Mouse (Mus musculus): ENCODE results near the gene Chat. TPM values are rescaled to one million over a fixed set of nuclear protein-coding genes. Genes with fewer than 3 reads are reported as not detected.
"Not testable (repeated sequence)": the region's sequence is repeated elsewhere in the genome, so short reads cannot be mapped to it uniquely, and the experiment has no call there.

Chat gene
- polyA plus RNA-seq, 3 experiments from 2014 or later, result not detected

DNA sequence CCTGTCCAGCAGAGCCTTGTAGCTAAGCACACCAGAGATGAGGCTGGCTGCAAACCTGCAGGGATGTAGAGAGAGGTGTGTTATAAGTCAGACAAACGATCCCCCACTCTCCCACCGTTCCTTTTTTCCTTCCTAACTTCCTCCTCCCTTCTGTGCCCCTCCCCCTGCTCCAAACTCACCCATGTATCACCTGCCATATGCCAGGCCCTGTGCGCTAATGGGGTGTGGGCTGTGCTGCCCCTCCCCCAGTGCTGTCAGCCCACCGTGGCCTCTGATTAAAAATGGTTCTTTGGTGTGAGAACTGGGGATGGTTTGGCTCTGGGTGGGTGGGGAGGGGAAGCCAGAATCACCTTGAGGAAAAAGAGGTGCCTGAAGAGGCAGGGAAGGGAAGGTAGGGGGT is 13.2 kb downstream of the Chat start:
- ATAC-seq, result no peak

DNA sequence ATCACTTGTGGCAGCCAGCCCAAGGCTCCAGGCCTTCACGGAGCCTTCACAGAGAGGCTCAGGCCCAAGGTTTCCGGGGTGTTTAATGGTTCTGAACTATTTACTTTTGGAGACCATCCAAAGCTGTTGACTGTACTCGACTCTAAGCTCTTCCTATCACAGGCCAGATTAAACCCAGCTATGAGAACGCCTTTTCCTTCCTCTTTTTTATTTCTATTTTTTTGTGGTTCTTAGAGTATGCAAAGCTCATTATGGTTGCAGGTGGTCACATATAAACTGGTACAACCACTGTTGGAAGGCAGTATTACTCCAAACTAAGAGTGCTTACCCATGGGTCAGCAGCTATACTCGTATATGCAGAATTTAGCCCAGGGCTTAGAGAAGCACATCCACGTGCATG is 18.8 kb downstream of the Chat start:
- ATAC-seq, result no peak

DNA sequence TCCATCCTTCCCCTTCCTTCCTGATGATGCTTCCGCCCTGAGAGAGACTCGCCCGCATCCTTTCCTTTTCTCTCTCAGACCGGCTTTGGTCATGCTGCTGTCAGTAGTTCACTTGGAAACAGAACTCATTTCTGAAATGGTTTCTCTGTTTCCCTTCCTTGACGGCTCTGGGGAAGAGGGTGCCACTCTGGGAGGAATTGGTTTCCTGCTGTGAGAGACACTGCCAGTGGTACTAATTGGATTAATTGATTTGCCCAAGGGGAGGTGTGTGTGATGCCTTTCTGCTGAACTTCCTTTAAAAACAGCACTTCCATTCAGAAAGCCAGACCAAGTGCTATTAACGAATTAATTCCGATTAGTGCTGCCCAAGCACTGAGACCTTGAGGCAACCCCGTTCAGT is 22.3 kb downstream of the Chat start:
- no peak for ATAC-seq

DNA sequence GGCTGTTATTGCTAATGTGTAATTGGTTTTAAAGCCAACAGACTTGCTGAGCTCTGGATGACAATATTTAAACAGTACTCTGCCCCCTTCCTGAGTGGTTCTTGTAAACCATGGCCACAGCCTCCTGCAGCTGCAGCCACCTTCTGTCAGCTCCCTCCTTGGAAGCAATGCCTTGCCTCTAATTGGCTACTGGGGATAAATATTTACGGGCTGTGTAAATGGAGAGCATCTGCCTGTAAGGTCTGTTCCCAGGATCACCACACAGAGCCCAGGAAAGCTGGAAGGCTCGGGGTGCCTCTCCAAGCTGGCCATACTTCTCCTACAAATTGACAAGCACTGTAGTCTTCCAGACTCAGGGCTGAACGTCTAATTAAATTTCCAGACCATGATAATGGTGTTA is 26.0 kb downstream of the Chat start:
- no peak for ATAC-seq

DNA sequence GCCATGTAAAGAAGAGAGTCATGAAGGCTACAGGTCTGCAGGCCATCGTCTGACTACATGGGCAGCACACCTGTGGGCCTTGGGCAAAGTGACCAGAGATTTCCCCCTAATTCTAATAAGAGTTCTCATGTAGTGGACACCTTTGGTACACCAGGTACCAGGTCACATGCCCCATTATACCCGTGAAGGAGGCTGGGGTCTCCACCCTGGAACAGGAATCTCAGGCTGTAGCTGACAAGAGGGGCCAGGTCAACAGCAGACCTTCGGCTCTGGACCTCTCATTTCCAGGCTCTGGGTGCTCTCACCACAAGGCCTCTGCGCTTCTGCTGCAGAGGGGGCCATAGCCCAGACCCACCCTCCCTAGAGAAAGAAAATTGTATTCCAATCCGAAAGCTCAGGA is 26.5 kb downstream of the Chat start:
- ATAC-seq, result no peak

DNA sequence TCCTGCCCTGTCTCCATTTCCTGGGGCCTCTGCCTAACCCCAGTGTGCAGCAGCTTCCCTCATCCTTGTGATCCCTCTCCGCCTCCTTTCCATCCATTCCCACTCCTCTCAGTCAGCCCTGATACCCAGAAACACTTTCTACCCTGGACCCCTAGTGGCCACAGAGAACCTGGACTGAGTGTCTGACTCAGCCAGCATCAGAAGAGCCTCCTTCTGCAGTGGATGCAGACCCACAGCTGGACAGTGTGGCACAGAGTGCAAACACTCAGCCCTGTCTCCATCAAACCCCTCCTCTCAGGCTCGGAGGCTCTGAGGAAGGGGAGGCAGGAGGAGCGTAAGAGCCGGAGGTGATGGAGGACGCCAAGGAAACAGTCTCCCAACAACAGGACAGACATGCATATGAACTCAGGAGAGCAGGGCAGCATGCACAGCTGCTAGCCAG is 28.4 kb downstream of the Chat start:
- ATAC-seq, result no peak

DNA sequence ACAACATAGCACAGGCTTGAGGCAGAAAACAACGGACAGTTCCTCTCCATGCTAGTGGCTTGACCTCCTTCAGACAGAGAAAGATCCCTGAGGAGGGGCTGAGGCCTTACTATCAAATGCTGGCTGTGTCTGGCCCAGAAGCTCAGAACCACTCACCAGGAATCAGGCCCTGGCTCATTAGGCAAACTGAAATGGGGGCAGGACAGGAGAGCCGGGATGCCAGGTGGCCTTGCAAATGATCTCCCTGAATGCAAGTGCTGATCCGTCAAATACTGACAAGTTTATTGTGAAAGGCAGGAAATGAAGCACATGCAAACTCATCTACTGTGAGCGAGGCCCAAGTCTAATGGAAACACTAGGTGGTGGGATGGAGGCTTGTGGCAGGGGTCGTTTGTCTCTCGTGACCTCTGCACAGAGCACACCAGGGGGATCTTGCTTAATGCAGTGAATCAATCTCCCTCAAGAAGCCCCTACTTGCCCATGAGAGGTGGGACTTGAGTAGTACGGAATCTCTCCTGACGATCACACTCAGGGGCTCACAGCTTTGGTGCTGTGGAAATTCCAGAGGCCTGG is 36.7 kb downstream of the Chat start:
- no peak for ATAC-seq

DNA sequence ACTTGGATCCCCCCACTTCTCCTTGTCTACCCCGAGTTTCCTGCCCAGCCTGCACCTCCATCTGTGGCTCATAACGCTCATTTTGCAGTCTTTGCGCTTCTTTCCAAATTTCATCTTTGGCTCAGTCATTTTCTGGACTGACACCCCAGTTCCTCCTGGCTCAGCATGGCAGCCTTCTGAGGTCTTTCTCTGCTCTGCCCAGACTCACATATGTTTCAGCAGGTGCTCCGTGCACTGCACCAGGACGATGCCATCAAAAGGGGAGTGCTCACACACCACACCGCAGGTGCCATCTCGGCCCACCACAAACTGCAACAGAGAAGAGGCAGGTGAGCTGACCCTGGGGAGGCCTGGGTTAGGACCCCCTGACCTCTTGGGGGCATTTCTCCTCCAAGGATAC is 41.8 kb downstream of the Chat start:
- no peak for ATAC-seq

DNA sequence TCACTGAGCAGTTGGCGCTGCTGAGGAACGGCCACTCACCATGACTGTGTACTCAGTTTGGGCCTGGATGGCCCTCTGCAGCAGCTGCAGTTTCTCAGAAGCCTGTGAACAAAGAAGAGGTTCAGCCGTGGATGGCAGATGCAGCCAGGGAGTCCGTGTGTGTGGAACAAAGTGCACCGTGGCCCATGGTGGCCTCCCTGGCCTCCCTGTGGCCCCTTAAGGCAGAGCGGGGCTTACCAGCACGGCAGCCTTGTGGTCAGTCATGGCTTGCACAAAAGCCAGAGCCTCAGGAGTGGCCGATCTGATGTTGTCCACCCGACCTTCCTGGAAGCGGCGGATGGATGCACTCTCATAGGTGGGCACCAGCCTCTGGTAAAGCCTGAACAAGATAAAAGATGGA is 47.0 kb downstream of the Chat start:
- no peak for ATAC-seq

DNA sequence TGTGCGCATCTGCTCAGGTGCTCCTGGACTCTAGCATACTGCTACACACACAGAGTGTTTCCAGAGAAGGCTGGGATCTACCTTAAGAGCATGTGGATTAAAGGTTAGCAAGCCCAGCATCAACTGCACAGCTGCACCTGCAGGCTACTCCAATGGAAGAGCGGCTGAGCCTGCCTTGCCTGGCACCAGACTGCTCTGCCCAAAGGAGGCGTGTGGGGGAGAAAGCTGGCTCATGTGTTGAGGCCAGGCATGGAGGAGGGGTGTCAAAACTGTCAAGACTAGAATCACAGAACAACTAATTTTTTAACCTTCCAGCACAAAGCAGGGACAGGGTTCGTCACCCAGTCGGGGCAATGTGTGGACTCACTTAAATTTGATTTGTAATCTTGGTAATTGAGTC is 53.7 kb downstream of the Chat start:
- no peak for ATAC-seq

DNA sequence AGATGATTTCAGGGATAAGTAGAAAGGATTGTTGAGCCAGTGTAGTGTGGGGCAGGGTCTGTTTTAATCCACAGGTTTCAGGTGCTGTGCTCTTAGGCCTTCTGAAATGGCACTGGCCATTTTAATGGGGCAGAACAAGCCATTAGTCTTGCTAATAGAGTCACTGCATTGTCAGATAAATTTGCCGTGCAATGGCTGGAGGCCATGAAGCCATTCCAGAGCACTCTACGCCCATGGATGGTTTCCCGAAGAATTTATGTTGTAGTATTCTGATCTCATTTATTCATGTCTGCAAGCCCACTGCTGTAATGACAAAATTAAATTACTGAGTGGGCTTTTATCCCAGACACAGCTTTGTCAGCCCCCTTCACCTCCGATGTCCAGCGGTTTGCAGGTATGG is 55.7 kb downstream of the Chat start:
- ATAC-seq, result no peak

DNA sequence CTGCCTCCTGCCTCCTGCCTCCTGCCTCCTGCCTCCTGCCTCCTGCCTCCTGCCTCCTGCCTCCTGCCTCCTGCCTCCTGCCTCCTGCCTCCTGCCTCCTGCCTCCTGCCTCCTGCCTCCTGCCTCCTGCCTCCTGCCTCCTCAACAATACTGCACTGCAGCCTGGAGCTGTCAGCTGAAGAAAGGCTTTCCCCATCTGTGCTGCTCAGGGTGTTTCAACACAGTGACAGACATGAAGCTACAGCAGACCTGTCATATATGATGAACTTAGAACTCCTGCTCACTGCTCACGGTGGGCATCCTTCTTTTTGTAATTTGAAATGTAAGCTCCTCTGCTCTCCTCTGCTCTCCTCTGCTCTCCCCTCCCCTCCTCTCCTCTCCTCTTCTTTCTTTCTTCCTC is 60.4 kb downstream of the Chat start:
- ATAC-seq, result not testable (repeated sequence)

DNA sequence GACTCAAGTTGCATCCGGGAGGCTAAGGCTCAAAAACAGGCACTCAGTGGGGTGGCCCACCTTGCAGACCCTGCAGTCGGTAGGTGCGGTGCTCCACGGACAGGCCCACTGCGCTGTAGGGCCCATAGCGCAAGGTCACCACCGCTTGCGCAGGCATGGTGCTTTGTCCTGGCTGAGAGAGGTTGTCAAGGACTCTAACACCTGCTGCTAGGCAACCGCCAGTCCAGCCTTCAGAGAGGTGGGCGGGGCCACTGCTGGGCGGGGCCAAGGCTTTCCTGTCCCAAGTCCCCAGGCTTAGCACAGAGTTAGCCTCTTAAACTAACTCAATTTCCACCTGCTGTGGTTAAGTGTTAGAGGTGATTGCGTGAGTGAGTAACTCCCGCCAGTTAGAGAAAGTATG is 77.6 kb downstream of the Chat start, which contains the start of gene 1700024G13Rik:
1700024G13Rik (minus strand) TSS at position 196 of the 400 bp plus-strand sequence.
- ATAC-seq, result no peak

DNA sequence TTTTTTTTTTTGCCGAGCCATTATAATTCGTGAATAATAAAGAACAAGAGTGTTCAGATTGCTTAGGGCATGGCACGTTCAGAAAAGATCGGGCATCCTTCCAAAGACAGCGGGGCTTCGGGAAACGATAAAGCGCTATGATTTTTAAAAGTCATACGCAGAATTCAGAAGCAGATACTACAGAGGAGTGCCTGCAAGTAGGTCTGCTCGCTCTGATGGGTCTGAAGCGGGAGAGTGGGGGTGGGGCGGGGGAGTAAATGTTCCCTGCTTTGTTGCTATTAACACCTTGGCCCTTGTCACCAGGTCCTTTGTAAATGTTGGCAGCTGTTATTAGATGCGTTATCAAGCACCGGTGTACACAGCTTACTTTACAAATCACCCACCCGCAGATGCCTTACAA is 84.2 kb downstream of the Chat start:
- ATAC-seq, result no peak

DNA sequence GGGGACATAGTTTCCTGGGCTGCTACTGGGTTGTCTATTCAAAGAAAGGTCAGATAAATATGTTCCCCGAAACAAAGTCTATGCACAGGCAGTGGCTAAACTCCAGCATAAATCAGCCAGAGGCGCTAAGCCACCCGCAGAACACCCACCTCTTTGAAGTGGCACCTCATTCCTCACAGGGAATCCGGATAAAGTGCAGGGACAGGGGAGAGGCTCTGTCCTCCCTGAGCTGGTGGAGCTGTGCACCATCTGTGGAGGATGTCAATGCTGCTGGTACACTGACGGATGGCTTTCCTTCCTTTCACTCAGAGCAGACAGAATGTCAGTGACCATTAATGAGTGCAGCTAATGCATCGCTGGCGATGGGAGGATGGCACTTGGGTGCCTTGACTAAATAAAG is 84.7 kb downstream of the Chat start:
- no peak for ATAC-seq

DNA sequence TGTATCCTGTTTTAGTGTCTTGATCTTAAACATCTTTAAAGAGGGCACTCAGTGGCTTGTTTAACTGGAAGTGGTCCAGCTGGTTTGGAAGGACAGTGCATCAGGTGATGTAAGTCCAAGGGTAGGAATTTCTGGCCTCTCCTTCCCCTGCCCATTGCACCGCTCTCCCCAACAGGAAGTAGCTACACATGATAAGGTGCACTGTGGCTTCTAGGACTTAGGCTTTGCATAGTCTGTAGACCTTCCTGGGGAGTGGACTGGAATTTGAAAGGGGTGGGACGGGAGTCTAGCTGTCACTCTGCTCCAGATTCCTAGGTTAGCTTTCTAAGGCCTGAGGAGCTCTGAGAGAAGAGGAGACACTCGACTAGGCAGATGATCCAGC is 85.7 kb downstream of the Chat start:
- no peak for ATAC-seq

DNA sequence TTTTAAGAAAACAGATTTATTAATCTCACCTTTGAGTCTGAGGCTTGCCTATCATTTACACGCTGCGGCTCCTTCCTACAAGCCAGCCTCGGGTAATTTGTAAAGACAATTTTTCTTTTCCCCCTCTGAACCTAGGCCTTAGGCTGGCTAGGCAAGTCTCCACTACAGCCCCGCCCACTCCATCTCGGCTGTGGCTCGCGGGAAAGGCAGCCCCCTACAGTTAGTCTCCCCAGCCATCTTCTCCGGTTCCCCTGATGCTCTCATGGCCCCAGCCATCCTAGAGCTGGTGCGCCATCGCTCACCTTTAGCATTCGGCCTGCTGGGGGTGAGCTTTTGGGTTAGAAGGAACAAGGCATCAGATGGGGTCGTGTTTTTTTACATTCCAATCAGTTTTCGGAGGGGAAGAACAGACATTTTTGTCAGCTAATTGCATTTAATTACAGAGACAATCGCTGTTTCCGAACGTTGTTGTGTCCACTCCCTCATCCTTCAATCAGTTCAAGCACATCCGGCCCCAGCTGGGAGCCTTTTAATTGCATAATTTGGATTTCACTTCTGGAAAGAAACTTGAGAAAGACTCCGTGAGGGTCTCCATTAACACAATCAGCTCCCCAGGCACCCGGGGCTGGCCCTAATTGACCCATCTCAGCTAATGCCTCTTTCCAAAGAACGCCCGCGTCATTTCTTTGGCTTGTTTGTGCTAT is 86.2 kb downstream of the Chat start:
- ATAC-seq, result no peak

DNA sequence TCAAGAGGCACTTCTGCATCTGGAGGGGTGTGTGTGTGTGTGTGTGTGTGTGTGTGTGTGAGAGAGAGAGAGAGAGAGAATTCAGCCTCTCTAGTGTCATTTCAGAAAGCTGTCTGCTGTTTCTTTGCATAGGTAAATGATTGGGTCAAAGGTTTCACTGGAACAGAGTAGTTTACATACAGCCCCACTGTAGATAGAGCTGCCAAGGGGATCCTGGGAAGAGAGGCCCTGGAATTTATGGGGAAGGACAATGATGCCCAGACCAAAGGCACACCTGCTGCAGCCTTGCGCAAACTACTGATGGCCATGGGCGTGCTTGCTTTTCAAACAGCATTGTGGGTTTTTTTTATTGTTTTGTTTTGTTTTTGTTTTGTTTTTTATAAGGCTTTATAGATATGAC is 93.3 kb downstream of the Chat start:
- no peak for ATAC-seq

DNA sequence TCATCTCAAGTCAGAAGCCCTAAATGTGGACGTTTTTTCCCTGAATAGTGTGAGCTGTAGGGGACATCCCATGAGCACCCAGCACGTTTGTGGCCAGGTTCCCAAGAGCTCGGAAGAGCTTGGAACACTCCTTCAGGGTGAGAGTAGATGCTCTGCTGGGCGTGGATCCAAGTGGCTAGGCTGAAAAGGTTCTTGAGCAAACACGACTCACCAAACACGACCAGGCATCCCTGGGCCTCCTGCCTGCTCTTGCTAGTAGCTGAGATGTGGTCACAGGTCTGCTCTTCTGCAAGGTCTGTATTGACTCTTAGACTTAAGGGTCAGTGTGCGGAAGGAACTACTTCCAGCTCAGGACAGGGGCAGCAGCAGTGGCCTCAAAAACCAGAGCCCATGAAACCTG is 96.0 kb downstream of the Chat start:
- ATAC-seq, result no peak

DNA sequence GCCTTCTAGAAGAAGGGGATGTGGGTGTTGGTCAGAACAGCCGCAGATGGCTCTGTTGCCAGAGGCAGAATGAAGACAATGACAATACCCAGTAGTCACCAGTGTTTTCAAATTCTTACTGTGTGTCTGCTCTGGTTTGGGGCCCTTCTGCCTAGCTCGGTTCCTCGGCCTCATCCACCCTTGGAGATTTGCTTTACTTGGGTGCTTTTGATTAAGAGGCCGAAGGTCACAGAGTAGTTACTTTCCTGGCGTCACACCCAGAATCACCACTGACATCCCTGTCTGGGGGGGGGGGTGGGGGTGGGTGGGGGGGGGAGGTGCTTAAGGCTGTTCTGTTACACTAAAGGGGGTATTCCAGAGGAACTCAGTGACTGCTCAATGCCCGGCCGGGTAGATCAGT is 101.4 kb downstream of the Chat start:
- no peak for ATAC-seq

Measured in inflammation-experienced regulatory T-cells, adult 6 months (primary cell).